Mouse (Mus musculus) limb, embryonic 14.5 days (tissue): ENCODE data around the gene Nmnat2. TPM values are rescaled to one million over a fixed set of nuclear protein-coding genes. Genes with fewer than 3 reads are reported as not detected.

Experiments used
- ATAC-seq: fragments of 200-750 bp; cut with Nextera tagmentation; 2 replicates; pipeline ENCODE4 v1.8.0; 2017; ENCODE audit warnings: low read depth, moderate number of reproducible peaks, moderate TSS enrichment; ENCODE audit not compliant: low FRiP score
- DNase-seq: peaks from one replicate; pipeline ENCODE4 v3.0.0-alpha.2; 2015; ENCODE audit warnings: low spot score
- H3K27ac ChIP-seq: fragments of 300-500 bp; sonication (generic); replicated peaks from 2 replicates; pipeline ENCODE4 v1.5.1; 2014; ENCODE audit warnings: low read depth, mild to moderate bottlenecking, low read length, moderate library complexity, mixed read lengths
- H3K27me3 ChIP-seq: fragments of 300-500 bp; sonication (generic); 2 replicates; pipeline ENCODE4 v1.6.1; 2014; ENCODE audit warnings: low read length, mixed read lengths; ENCODE audit not compliant: control insufficient read depth, insufficient read depth
- H3K36me3 ChIP-seq: fragments of 300-500 bp; sonication (generic); 2 replicates; pipeline ENCODE4 v1.6.1; 2014; ENCODE audit warnings: mild to moderate bottlenecking, low read length, moderate library complexity, mixed read lengths; ENCODE audit not compliant: control insufficient read depth, insufficient read depth
- H3K4me1 ChIP-seq: fragments of 300-500 bp; sonication (generic); 2 replicates; pipeline ENCODE4 v1.6.1; 2014; ENCODE audit warnings: antibody characterized with exemption, low read length, mixed read lengths; ENCODE audit not compliant: control insufficient read depth, insufficient read depth
- H3K4me2 ChIP-seq: fragments of 300-500 bp; sonication (generic); replicated peaks from 2 replicates; pipeline ENCODE4 v1.6.1; 2014; ENCODE audit warnings: low read depth, mild to moderate bottlenecking, low read length, moderate library complexity; ENCODE audit not compliant: severe bottlenecking
- H3K4me3 ChIP-seq: fragments of 300-500 bp; sonication (generic); replicated peaks from 2 replicates; pipeline ENCODE4 v1.5.1; 2014; ENCODE audit warnings: low read length
- H3K9ac ChIP-seq: fragments of 300-500 bp; sonication (generic); 2 replicates; pipeline ENCODE4 v1.6.1; 2014; ENCODE audit warnings: mild to moderate bottlenecking, low read depth, low read length, moderate library complexity; ENCODE audit not compliant: severe bottlenecking
- H3K9me3 ChIP-seq: fragments of 300-500 bp; sonication (generic); 2 replicates; pipeline ENCODE4 v1.6.1; 2016; ENCODE audit warnings: low read length; ENCODE audit not compliant: control insufficient read depth
- POLR2A ChIP-seq: fragments of 200-500 bp; IDR thresholded peaks from 2 replicates; pipeline ENCODE4 v1.8.0; 2012; ENCODE audit warnings: inconsistent platforms, mild to moderate bottlenecking, moderate library complexity, borderline replicate concordance; ENCODE audit not compliant: insufficient read depth, insufficient read length; ENCODE audit errors: extremely low read depth
- WGBS: fragments of 180-500 bp; shearing (Covaris S2); extraction: QIAGEN DNeasy Blood & Tissue Kit; methylation state at CpG from one replicate; pipeline ENCODE4 v1.1.7; 2014; 5-methylcytosine and 5-hydroxymethylcytosine counted together
- polyA plus RNA-seq, 2 experiments: library from polyadenylated mRNA; depleted of rRNA in 1 of 2; stranded (reverse) in 1 of 2; unstranded in 1 of 2; fragments of >200 nt; fragmentation: Nextera tagmentation in 1 of 2; extraction: Ambion mirVana in 1 of 2; gene quantifications; 2 replicates each; pipeline versions ENCODE4 v1.2.1 to v1.2.3; 2012 to 2014

Nmnat2 gene
- polyA plus RNA-seq, 2 experiments = 1.6 to 2.0 TPM

DNA sequence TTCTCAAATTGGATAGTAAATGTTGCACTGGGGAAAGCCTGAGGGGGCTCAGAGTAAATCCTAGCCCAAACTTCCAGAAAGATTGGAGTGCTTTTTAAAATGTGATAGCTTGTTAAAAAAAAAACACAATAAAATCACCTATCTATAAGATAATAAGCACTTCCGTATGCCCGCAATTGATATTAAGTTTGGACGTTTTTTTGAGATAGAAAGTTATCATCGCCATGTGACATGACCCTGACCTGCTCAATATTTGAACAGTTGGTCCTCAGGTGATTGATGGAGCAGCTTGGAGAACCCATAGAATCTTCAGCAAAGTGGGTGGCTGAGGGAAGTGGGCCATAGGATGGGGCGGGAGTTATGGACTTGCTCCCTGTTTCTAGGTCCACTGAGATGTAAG is 52.5 kb downstream of the Nmnat2 start:
- ATAC-seq = no peak
- WGBS = 90% methylated on average over 5 of the region's 5 CpGs
- peaks cover 5% of the 10 kb centered on the region; the same call in 1 of the 2 replicates for H3K4me1 ChIP-seq

DNA sequence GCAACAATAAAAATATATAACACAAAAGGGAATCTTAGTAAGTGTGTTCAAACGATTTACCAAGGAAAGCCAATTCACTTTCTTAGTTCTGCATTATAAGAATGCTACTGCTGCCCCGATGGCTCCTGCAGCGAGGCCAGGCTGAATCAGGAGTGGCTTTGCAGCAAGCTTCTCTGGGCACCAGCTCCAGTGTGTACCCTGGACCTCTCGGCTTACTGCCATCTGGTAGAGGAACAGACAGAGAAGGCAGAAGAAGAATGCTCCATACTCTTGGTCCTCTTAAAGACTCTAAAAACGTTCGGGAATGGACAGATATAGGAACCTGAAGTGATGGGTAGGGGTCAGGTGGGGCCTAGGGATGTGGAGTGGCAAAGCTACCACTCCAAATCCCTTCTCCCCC is 53.0 kb downstream of the Nmnat2 start:
- DNase-seq = no peak
- Histone ChIP-seq H3K4me3 (no peak overlapping the region), H3K4me1 (peaks cover 5% of the 10 kb centered on the region; the same call in 1 of the 2 replicates), H3K9ac (no peak overlapping the region), H3K27me3 (no peaks in the 10 kb centered on the region), H3K4me2 (no peak overlapping the region), H3K27ac (no peak overlapping the region), H3K9me3 (no peaks in the 10 kb centered on the region), H3K36me3 (no peaks in the 10 kb centered on the region)
- 88% methylated on average over 6 of the region's 6 CpGs for WGBS
- no peak for TF ChIP-seq POLR2A
- ATAC-seq = no peak

More for the DNA sequence above, 52.5 kb downstream of the Nmnat2 start:
- Histone ChIP-seq H3K4me3 (no peak overlapping the region), H3K9ac (no peak overlapping the region), H3K27me3 (no peaks in the 10 kb centered on the region), H3K27ac (no peak overlapping the region), H3K36me3 (no peaks in the 10 kb centered on the region), H3K4me2 (no peak overlapping the region), H3K9me3 (no peaks in the 10 kb centered on the region)
- TF ChIP-seq POLR2A = no peak
- DNase-seq = no peak

DNA sequence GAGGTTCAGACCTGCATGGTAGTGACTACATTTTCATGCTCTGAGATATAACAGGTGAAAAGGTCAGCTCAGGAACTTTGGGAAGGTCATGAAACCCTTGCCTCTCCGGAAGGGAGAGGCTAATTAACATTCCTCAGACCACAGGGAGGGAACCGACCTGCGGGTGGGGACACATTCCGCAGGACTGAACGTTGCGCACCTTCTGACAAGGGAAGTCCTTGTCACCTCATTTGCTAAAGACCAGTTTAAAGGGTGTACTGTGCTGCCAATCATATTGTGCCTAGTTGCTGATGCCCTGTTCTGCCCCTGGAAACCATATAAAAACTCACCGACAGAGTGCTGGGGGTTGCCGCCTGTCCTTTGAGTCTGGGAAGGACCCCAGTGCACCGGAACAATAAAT is 54.5 kb downstream of the Nmnat2 start:
- H3K4me3 ChIP-seq = no peak overlapping the region
- DNase-seq (no peak), ATAC-seq (no peak)
- H3K27me3 ChIP-seq = no peaks in the 10 kb centered on the region
- H3K36me3 ChIP-seq = no peaks in the 10 kb centered on the region
- H3K4me2 ChIP-seq = no peak overlapping the region
- whole genome bisulfite sequencing = 33% methylated on average over 9 of the region's 9 CpGs
- peaks cover 8% of the 10 kb centered on the region for H3K4me1 ChIP-seq
- no peak overlapping the region for H3K9ac ChIP-seq
- no peaks in the 10 kb centered on the region for H3K9me3 ChIP-seq
- no peak overlapping the region for H3K27ac ChIP-seq
- TF ChIP-seq POLR2A = no peak

DNA sequence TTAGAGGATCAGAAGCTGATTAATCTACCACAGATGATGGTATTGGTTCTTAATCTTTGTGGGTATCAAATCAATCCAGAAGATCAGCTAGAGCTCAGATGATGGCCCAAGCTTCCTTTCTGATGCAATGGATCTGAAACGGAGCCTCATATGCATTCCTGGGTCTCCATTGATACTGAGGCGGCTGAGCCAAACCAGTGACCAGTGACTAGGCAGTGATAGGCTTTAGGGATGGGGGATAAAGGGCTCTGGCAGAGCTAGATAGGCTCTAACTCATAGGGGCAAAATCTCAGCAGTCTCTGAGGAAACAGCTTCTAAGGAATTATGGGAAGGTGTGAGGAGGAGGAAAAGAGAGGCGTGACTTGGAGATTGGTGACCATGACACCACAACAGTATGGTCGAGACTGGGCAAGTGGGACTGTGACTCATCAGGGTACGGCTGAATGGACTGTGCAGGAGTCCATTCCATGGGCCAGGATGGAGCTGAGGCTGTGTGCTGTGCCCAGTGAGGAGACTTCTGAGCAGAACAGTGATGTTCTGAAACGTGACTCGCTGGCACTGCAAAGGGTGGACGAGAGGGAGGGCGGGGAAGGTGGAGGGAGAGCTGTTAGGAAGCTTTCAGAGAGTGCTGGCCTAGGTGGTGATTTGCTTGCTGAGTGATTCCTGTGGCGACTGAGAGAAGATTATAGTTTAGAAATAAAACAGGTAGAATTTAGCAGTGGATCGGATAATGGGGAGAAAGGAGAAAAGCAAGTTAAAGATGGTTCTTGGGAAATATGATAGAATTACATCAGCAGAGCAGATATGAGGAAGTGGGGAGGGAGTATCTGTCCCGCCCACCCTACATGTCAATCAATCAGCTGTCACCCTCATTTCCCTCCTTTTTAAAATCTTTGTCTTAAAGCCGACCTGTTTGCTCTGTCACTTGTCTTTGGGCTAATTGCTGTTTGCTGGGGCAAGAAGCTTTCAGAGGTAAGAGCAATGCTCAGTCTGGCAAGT is 55.9 kb downstream of the Nmnat2 start:
- 73% methylated on average over 13 of the region's 13 CpGs for WGBS
- Histone ChIP-seq H3K4me2 (no peak overlapping the region), H3K27me3 (no peaks in the 10 kb centered on the region), H3K9me3 (no peaks in the 10 kb centered on the region), H3K9ac (no peak overlapping the region), H3K27ac (no peak overlapping the region), H3K4me1 (peaks cover 18% of the 10 kb centered on the region), H3K36me3 (no peaks in the 10 kb centered on the region), H3K4me3 (no peak overlapping the region)
- no peak for TF ChIP-seq POLR2A
- no peak for ATAC-seq
- DNase-seq = no peak

DNA sequence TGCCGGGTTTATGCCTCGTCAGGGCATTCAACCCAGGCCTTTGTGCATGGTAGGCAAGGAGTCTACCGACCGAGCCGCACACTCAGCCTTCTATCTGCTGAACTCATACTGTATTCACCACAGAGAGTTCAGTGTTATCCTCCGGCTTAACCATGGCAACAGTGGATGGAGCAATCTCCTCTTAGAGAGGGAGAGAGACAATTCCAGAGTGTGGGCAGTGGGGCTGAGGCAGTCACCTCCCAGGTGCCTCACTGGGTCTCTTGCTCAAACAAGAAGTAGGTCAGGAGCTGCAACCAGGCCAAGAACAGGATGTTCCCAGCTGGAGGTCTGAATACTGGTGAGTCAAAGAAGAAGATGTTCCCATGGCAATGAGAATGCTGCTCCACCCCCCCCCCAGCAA is 56.8 kb downstream of the Nmnat2 start:
- no peaks in the 10 kb centered on the region for H3K36me3 ChIP-seq
- peaks cover 23% of the 10 kb centered on the region for H3K4me1 ChIP-seq
- 90% methylated on average over 6 of the region's 6 CpGs for WGBS
- H3K4me3 ChIP-seq = no peak overlapping the region
- H3K27ac ChIP-seq = no peak overlapping the region
- H3K9me3 ChIP-seq = no peaks in the 10 kb centered on the region
- ATAC-seq (no peak), DNase-seq (no peak)
- H3K9ac ChIP-seq = no peak overlapping the region
- no peak overlapping the region for H3K4me2 ChIP-seq
- H3K27me3 ChIP-seq = no peaks in the 10 kb centered on the region
- TF ChIP-seq POLR2A = no peak
